Mouse (Mus musculus) right cerebral cortex, postnatal 25 days (tissue): ENCODE results near the gene Dnaic2.

Source experiments
- DNase-seq: peaks from one replicate; pipeline ENCODE4 v3.0.0; 2022

Gene Dnaic2

GRCm38 (mm10) chr11:114726965-114727825 is at the start of gene Dnaic2:
Gene Dnaic2, plus strand, starts transcription at chr11:114727408.
- DNase-seq = peak; percentile 77

- no peak for DNase-seq
These were observed 47.6 kb upstream of the Dnaic2 start for GRCm38 (mm10) chr11:114679582-114679981.

- DNase-seq = no peak
These were observed 46.9 kb upstream of the Dnaic2 start for GRCm38 (mm10) chr11:114680291-114680690.

GRCm38 (mm10) chr11:114681054-114681453 is 46.2 kb upstream of the Dnaic2 start:
- no peak for DNase-seq

GRCm38 (mm10) chr11:114682321-114682900 is 44.8 kb upstream of the Dnaic2 start:
- DNase-seq = no peak

- DNase-seq = no peak
These were observed 44.0 kb upstream of the Dnaic2 start for GRCm38 (mm10) chr11:114683029-114683721.

GRCm38 (mm10) chr11:114683722-114684621 is 43.2 kb upstream of the Dnaic2 start:
- DNase-seq = no peak

- no peak for DNase-seq
These were observed 42.4 kb upstream of the Dnaic2 start for GRCm38 (mm10) chr11:114684627-114685373.

GRCm38 (mm10) chr11:114685526-114686040 is 41.6 kb upstream of the Dnaic2 start:
- no peak for DNase-seq

GRCm38 (mm10) chr11:114686221-114686959 is 40.8 kb upstream of the Dnaic2 start:
- DNase-seq = no peak

- no peak for DNase-seq
These were observed 39.5 kb upstream of the Dnaic2 start for GRCm38 (mm10) chr11:114687574-114688188.

- no peak for DNase-seq
These were observed 38.5 kb upstream of the Dnaic2 start for GRCm38 (mm10) chr11:114688729-114689128.

- no peak for DNase-seq
These were observed 37.0 kb upstream of the Dnaic2 start for GRCm38 (mm10) chr11:114690192-114690591.

GRCm38 (mm10) chr11:114691454-114692182 is 35.6 kb upstream of the Dnaic2 start:
- no peak for DNase-seq

GRCm38 (mm10) chr11:114692601-114693000 is 34.6 kb upstream of the Dnaic2 start:
- DNase-seq = no peak

- no peak for DNase-seq
These were observed 33.8 kb upstream of the Dnaic2 start for GRCm38 (mm10) chr11:114693456-114693855.

GRCm38 (mm10) chr11:114694451-114694850 is 32.8 kb upstream of the Dnaic2 start:
- DNase-seq = no peak

GRCm38 (mm10) chr11:114698496-114698895 is 28.7 kb upstream of the Dnaic2 start:
- no peak for DNase-seq

GRCm38 (mm10) chr11:114699511-114699910 is 27.7 kb upstream of the Dnaic2 start:
- DNase-seq = no peak
